Mouse (Mus musculus) liver, embryonic 11.5 days (tissue): Measurements from ENCODE around the gene Fubp1. TPM values are rescaled to one million over a fixed set of nuclear protein-coding genes. Genes with fewer than 3 reads are reported as not detected.

Experiments
- ATAC-seq: fragments of 200-750 bp; cut with Nextera tagmentation; replicated peaks from 2 replicates; pipeline ENCODE4 v1.8.0; 2017; ENCODE audit warnings: moderate number of reproducible peaks, mild to moderate bottlenecking, moderate TSS enrichment, moderate library complexity; ENCODE audit not compliant: low FRiP score
- DNase-seq: peaks from one replicate; pipeline ENCODE4 v3.0.0-alpha.2; 2017; ENCODE audit warnings: low spot score
- H3K27ac ChIP-seq: fragments of 300-500 bp; sonication (generic); 2 replicates; pipeline ENCODE4 v1.5.1; 2014; ENCODE audit warnings: mild to moderate bottlenecking, low read depth, low read length, control low read depth
- H3K27me3 ChIP-seq: fragments of 300-500 bp; sonication (generic); replicated peaks from 2 replicates; pipeline ENCODE4 v1.6.1; 2014; ENCODE audit warnings: low read length, mixed read lengths; ENCODE audit not compliant: control insufficient read depth, insufficient read depth
- H3K36me3 ChIP-seq: fragments of 300-500 bp; sonication (generic); 2 replicates; pipeline ENCODE4 v1.6.1; 2014; ENCODE audit warnings: mild to moderate bottlenecking, low read length, moderate library complexity, mixed read lengths; ENCODE audit not compliant: control insufficient read depth, insufficient read depth
- H3K4me1 ChIP-seq: fragments of 300-500 bp; sonication (generic); replicated peaks from 2 replicates; pipeline ENCODE4 v1.6.1; 2014; ENCODE audit warnings: low read length, mixed read lengths; ENCODE audit not compliant: control insufficient read depth, insufficient read depth
- H3K4me2 ChIP-seq: fragments of 300-500 bp; sonication (generic); 2 replicates; pipeline ENCODE4 v1.6.1; 2014; ENCODE audit warnings: mild to moderate bottlenecking, control low read depth, moderate library complexity
- H3K4me3 ChIP-seq: fragments of 300-500 bp; sonication (generic); 2 replicates; pipeline ENCODE4 v1.5.1; 2014; ENCODE audit warnings: low read depth, low read length, control low read depth
- H3K9ac ChIP-seq: fragments of 300-500 bp; sonication (generic); 2 replicates; pipeline ENCODE4 v1.6.1; 2014; ENCODE audit warnings: low read depth, low read length, control low read depth
- H3K9me3 ChIP-seq: fragments of 300-500 bp; sonication (generic); 2 replicates; pipeline ENCODE4 v1.6.1; 2016; ENCODE audit warnings: low read length, inconsistent platforms, mixed read lengths; ENCODE audit not compliant: control insufficient read depth
- WGBS: fragments of 180-500 bp; shearing (Covaris S2); extraction: QIAGEN DNeasy Blood & Tissue Kit; methylation state at CpG from one replicate; pipeline ENCODE4 v1.1.7; 2014; 5-methylcytosine and 5-hydroxymethylcytosine counted together
- polyA plus RNA-seq: library from polyadenylated mRNA; unstranded; fragments of >200 nt; fragmentation: Nextera tagmentation; extraction: Ambion mirVana; gene quantifications from 2 replicates; pipeline ENCODE4 v1.2.1, GENCODE M21; 2014

Fubp1 gene
- polyA plus RNA-seq, 1 experiment from 2014 or later = 234 TPM

DNA sequence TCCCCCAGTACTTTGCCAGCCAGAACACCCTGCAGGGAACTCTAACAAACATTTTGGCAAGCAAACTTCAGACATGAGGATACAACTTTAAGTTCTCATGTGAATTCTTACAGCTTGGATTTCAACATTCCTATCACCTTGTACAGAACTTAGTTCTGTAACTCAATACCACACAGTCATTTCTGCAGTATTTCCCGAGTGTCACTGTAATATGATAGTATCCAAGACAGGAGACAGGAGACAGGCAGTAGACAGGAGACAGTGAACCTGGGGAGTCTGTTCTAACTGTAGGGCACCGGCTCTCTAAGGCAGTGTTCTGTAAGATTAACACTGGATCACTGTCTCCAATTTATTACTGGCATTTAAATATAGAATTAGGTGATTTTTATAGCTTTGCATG is 68.2 kb downstream of the Fubp1 start:
- Histone ChIP-seq H3K27ac (no peak overlapping the region), H3K9me3 (no peaks in the 10 kb centered on the region), H3K4me1 (0 out of 2 replicates have a peak, but pooled peaks cover 3% of the 10 kb centered on the region), H3K36me3 (peaks cover 4% of the 10 kb centered on the region; the same call in 1 of the 2 replicates), H3K4me3 (no peak overlapping the region), H3K27me3 (no peaks in the 10 kb centered on the region), H3K9ac (no peak overlapping the region), H3K4me2 (no peak overlapping the region)
- ATAC-seq (no peak), DNase-seq (no peak)
- WGBS = 65% methylated on average over 2 of the region's 2 CpGs

GRCm38 (mm10) chr3:152282126-152282525 is 71.9 kb downstream of the Fubp1 start:
- peak; percentile 62 for ATAC-seq

GRCm38 (mm10) chr3:152284306-152284705 is 74.1 kb downstream of the Fubp1 start:
- no peaks in the 10 kb centered on the region for H3K9me3 ChIP-seq
- H3K4me3 ChIP-seq = no peak overlapping the region
- WGBS = 89% methylated on average over 1 of the region's 1 CpGs
- H3K4me2 ChIP-seq = no peak overlapping the region
- DNase-seq = no peak
- H3K4me1 ChIP-seq = 0 out of 2 replicates have a peak, but pooled peaks cover 3% of the 10 kb centered on the region
- peaks cover 11% of the 10 kb centered on the region; the same call in 1 of the 2 replicates for H3K36me3 ChIP-seq
- ATAC-seq = no peak
- H3K9ac ChIP-seq = no peak overlapping the region
- H3K27ac ChIP-seq = no peak overlapping the region
- no peaks in the 10 kb centered on the region for H3K27me3 ChIP-seq

More at GRCm38 (mm10) chr3:152282126-152282525, 71.9 kb downstream of the Fubp1 start:
- no peak overlapping the region for H3K4me2 ChIP-seq
- H3K36me3 ChIP-seq = peaks cover 11% of the 10 kb centered on the region; the same call in 1 of the 2 replicates
- no peak overlapping the region for H3K9ac ChIP-seq
- no peak for DNase-seq
- H3K9me3 ChIP-seq = no peaks in the 10 kb centered on the region
- H3K4me3 ChIP-seq = no peak overlapping the region
- no peaks in the 10 kb centered on the region for H3K27me3 ChIP-seq
- no peak overlapping the region for H3K27ac ChIP-seq
- H3K4me1 ChIP-seq = 0 out of 2 replicates have a peak, but pooled peaks cover 3% of the 10 kb centered on the region
- 33% methylated on average over 3 of the region's 3 CpGs for WGBS

- Histone ChIP-seq H3K4me3 (no peak overlapping the region), H3K9ac (no peak overlapping the region), H3K36me3 (peaks cover 11% of the 10 kb centered on the region; the same call in 1 of the 2 replicates), H3K27ac (no peak overlapping the region), H3K9me3 (no peaks in the 10 kb centered on the region), H3K4me1 (0 out of 2 replicates have a peak, but pooled peaks cover 3% of the 10 kb centered on the region), H3K27me3 (no peaks in the 10 kb centered on the region), H3K4me2 (no peak overlapping the region)
- DNase-seq (no peak), ATAC-seq (no peak)
- WGBS = 91% methylated on average over 5 of the region's 5 CpGs
Measured at GRCm38 (mm10) chr3:152284759-152285158, 74.5 kb downstream of the Fubp1 start.

Other genes starting within 250 kb of the Fubp1 start
- 12.1 and 15.4 TPM in 2 replicates for gene Gipc2, start 44.2 kb upstream of the Fubp1 start, polyA plus RNA-seq
- gene Dnajb4, start 120 bp upstream of the Fubp1 start, polyA plus RNA-seq = 29.7 and 33.1 TPM in 2 replicates
- gene Nexn, start 55.9 kb downstream of the Fubp1 start, polyA plus RNA-seq = 3.7 and 5.5 TPM in 2 replicates
- gene Miga1, start 130.0 kb downstream of the Fubp1 start, polyA plus RNA-seq = 12.4 and 12.7 TPM in 2 replicates
- 42.0 and 46.1 TPM in 2 replicates for gene Usp33, start 136.1 kb downstream of the Fubp1 start, polyA plus RNA-seq
- gene Zzz3, start 185.1 kb downstream of the Fubp1 start, polyA plus RNA-seq = 45.5 and 45.7 TPM in 2 replicates